Mouse (Mus musculus): ENCODE results near the gene Hoxc9.

The Hoxc9 gene

GRCm38 (mm10) chr15:102975688-102976111, 539 bp upstream of the Hoxc9 start:
- in situ Hi-C loops (cut with MboI; ENCODE audit: unreplicated experiment in 2 of 2) = no loop called here

- in situ Hi-C loops (cut with MboI; ENCODE audit: unreplicated experiment in 2 of 2) = no loop called here
Observed at GRCm38 (mm10) chr15:102976631-102977422, 588 bp downstream of the Hoxc9 start.

GRCm38 (mm10) chr15:102977423-102977974, 1.3 kb downstream of the Hoxc9 start:
- in situ Hi-C loops (cut with MboI; ENCODE audit: unreplicated experiment in 2 of 2) = no loop called here

GRCm38 (mm10) chr15:102978615-102979515, 2.6 kb downstream of the Hoxc9 start:
- in situ Hi-C loops (cut with MboI; ENCODE audit: unreplicated experiment in 2 of 2) = no loop called here

GRCm38 (mm10) chr15:102979936-102980335, 3.7 kb downstream of the Hoxc9 start:
- in situ Hi-C loops (cut with MboI; ENCODE audit: unreplicated experiment in 2 of 2) = loop anchor here (10.0 kb wide), 2 partner anchors 335 to 365 kb away; partner anchors contain the start of genes Gpr84 (in 2 of the 2) and Zfp385a (in 1 of the 2)

- in situ Hi-C loops (cut with MboI; ENCODE audit: unreplicated experiment in 2 of 2) = loop anchor here (10.0 kb wide), 2 partner anchors 334 to 364 kb away; partner anchors contain the start of genes Gpr84 (in 2 of the 2) and Zfp385a (in 1 of the 2)
Observed at GRCm38 (mm10) chr15:102980352-102980751, 4.1 kb downstream of the Hoxc9 start.

- in situ Hi-C loops (cut with MboI; ENCODE audit: unreplicated experiment in 2 of 2) = loop anchor here (10.0 kb wide), 2 partner anchors 334 to 364 kb away; partner anchors contain the start of genes Gpr84 (in 2 of the 2) and Zfp385a (in 1 of the 2)
Observed at GRCm38 (mm10) chr15:102980912-102981311, 4.7 kb downstream of the Hoxc9 start.

GRCm38 (mm10) chr15:102981379-102982288, 5.4 kb downstream of the Hoxc9 start:
- in situ Hi-C loops (cut with MboI; ENCODE audit: unreplicated experiment in 2 of 2) = loop anchor here (10.0 kb wide), 2 partner anchors 333 to 363 kb away; partner anchors contain the start of genes Gpr84 (in 2 of the 2) and Zfp385a (in 1 of the 2)

- in situ Hi-C loops (cut with MboI; ENCODE audit: unreplicated experiment in 2 of 2) = loop anchor here (10.0 kb wide), 2 partner anchors 331 to 361 kb away; partner anchors contain the start of genes Gpr84 (in 2 of the 2) and Zfp385a (in 1 of the 2)
Observed at GRCm38 (mm10) chr15:102983716-102984115, 7.5 kb downstream of the Hoxc9 start.

- in situ Hi-C loops (cut with MboI; ENCODE audit: unreplicated experiment in 2 of 2) = loop anchor here (10.0 kb wide), 2 partner anchors 330 to 360 kb away; partner anchors contain the start of genes Gpr84 (in 2 of the 2) and Zfp385a (in 1 of the 2)
Observed at GRCm38 (mm10) chr15:102984521-102984920, 8.3 kb downstream of the Hoxc9 start.

- in situ Hi-C loops (cut with MboI; ENCODE audit: unreplicated experiment in 2 of 2) = loop anchor here (5.0 to 10.0 kb wide), 4 partner anchors 187 to 360 kb away; partner anchors contain the start of genes Gpr84 (in 2 of the 2) and Zfp385a (in 2 of the 2)
Observed at GRCm38 (mm10) chr15:102984925-102985324, 8.7 kb downstream of the Hoxc9 start.

GRCm38 (mm10) chr15:102987124-102987833, 11.0 kb downstream of the Hoxc9 start:
- in situ Hi-C loops (cut with MboI; ENCODE audit: unreplicated experiment in 2 of 2) = loop anchor here (5.0 to 10.0 kb wide), 4 partner anchors 185 to 358 kb away; partner anchors contain the start of genes Gpr84 (in 2 of the 2) and Zfp385a (in 2 of the 2)

- in situ Hi-C loops (cut with MboI; ENCODE audit: unreplicated experiment in 2 of 2) = loop anchor here (5.0 to 10.0 kb wide), 4 partner anchors 184 to 357 kb away; partner anchors contain the start of genes Gpr84 (in 2 of the 2) and Zfp385a (in 2 of the 2)
Observed at GRCm38 (mm10) chr15:102988078-102988477, 11.8 kb downstream of the Hoxc9 start.

GRCm38 (mm10) chr15:102990461-102991397, 14.5 kb downstream of the Hoxc9 start, which contains the start of gene Hoxc8:
Gene Hoxc8, plus strand, starts transcription at chr15:102990607.
- in situ Hi-C loops (cut with MboI; ENCODE audit: unreplicated experiment in 2 of 2) = no loop called here

- in situ Hi-C loops (cut with MboI; ENCODE audit: unreplicated experiment in 2 of 2) = no loop called here
Observed at GRCm38 (mm10) chr15:102991782-102992181, 15.5 kb downstream of the Hoxc9 start.

GRCm38 (mm10) chr15:102992206-102992605, 16.0 kb downstream of the Hoxc9 start:
- in situ Hi-C loops (cut with MboI; ENCODE audit: unreplicated experiment in 2 of 2) = no loop called here

- in situ Hi-C loops (cut with MboI; ENCODE audit: unreplicated experiment in 2 of 2) = no loop called here
Observed at GRCm38 (mm10) chr15:102992863-102993262, 16.6 kb downstream of the Hoxc9 start.
